In the genomic region with DNA sequence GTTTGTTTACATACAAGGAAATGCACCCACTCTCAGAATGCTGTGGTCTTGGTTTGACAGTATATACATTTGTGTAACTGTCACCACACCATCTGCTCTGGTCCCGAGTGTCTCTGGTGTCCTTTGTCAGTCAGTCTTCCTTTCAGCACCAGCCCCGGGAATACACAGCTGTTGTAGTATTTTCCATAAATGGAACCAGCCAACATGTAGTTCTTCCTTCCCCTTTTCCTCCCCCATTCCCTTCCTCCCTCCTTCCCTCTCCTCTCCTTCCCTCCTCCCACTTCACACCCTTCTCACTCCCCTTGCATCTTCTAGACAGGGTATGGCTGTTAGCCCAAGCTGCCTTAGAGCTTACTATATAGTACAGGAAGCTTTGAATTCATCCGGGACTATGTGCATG, we compare ENCODE assay signal across 28 mouse cellular contexts. TPM values are rescaled to one million over a fixed set of nuclear protein-coding genes. Genes with fewer than 3 reads are reported as not detected.
DNase-seq lines count a peak whose midpoint lies in the region; ATAC-seq and TF ChIP-seq lines count a peak whose summit lies in the region.
"Had no signal": no experiment of that assay in that cellular context is flagged by ENCODE, and none has a peak within 500 bp of the region (broad histone marks: within the 10 kb centered on the region; RNA-seq: fewer than 3 reads in every experiment).

No protein-coding gene starts in this region.

- 0 out of 2 replicates have a peak overlapping the region, but pooled peaks have one; percentile 36 for H3K27ac ChIP-seq in forebrain, embryonic 12.5 days
- H3K27ac ChIP-seq in forebrain, embryonic 11.5 days (ENCODE audit: low read depth, low read length), result no peak overlapping the region
- no peak overlapping the region for H3K27ac ChIP-seq in lung, embryonic 14.5 days (ENCODE audit: low read depth)
- H3K27ac ChIP-seq in forebrain, postnatal 0 days (ENCODE audit: low read depth, low read length), result no peak overlapping the region
- H3K27ac ChIP-seq: hindbrain, embryonic 14.5 days; layer of hippocampus, adult 2 months; left cerebral cortex, adult 2 months; limb, embryonic 12.5 days; liver, embryonic 15.5 days; midbrain, embryonic 13.5 days; neural tube, embryonic 15.5 days had no signal

- no peak for TF ChIP-seq CTCF in lung, embryonic 14.5 days (IDR thresholded peaks at IDR 0.05; ENCODE audit: low read depth)
- TF ChIP-seq CTCF in brain, embryonic 14.5 days (IDR thresholded peaks at IDR 0.05; ENCODE audit: borderline replicate concordance, extremely low read depth, insufficient read depth, insufficient read length), result no peak
- no peak for TF ChIP-seq CTCF in forebrain, postnatal 0 days (IDR thresholded peaks at IDR 0.05; ENCODE audit: low read depth)

- no peak for TF ChIP-seq POLR2A in brain, embryonic 14.5 days (IDR thresholded peaks at IDR 0.05; ENCODE audit: borderline replicate concordance, extremely low read depth, insufficient read depth, insufficient read length, poor library complexity, severe bottlenecking)

- H3K4me1 ChIP-seq in forebrain, embryonic 12.5 days, result peaks cover 30% of the 10 kb centered on the region
- H3K4me1 ChIP-seq in forebrain, embryonic 11.5 days (replicated peaks; ENCODE audit: control insufficient read depth, insufficient read depth, low read length), result no peaks in the 10 kb centered on the region
- no peaks in the 10 kb centered on the region; the same call in 1 of the 2 replicates for H3K4me1 ChIP-seq in lung, embryonic 14.5 days (ENCODE audit: insufficient read depth)
- no peaks in the 10 kb centered on the region for H3K4me1 ChIP-seq in forebrain, postnatal 0 days (ENCODE audit: insufficient read depth)
- H3K4me1 ChIP-seq: liver, embryonic 15.5 days had no signal

- no peak for ATAC-seq in forebrain, embryonic 12.5 days (ENCODE audit: low FRiP score)
- no peak for ATAC-seq in forebrain, embryonic 11.5 days (replicated peaks; ENCODE audit: low FRiP score)
- peak; percentile 83 for ATAC-seq in lung, embryonic 14.5 days (ENCODE audit: insufficient read depth)
- peak; percentile 48; the same call in 1 of the 2 replicates for ATAC-seq in forebrain, postnatal 0 days
- ATAC-seq: midbrain, embryonic 13.5 days had no signal

- 72% methylated on average over 3 of the region's 3 CpGs for WGBS in forebrain, embryonic 12.5 days
- WGBS in forebrain, embryonic 11.5 days, result 77% methylated on average over 3 of the region's 3 CpGs
- 45% methylated on average over 3 of the region's 3 CpGs for WGBS in lung, embryonic 14.5 days
- 56% methylated on average over 3 of the region's 3 CpGs for WGBS in forebrain, postnatal 0 days

- no peak overlapping the region for H3K9ac ChIP-seq in forebrain, embryonic 12.5 days
- H3K9ac ChIP-seq in forebrain, embryonic 11.5 days (ENCODE audit: low read length), result no peak overlapping the region
- no peak overlapping the region for H3K9ac ChIP-seq in lung, embryonic 14.5 days
- no peak overlapping the region for H3K9ac ChIP-seq in forebrain, postnatal 0 days
- H3K9ac ChIP-seq: hindbrain, embryonic 14.5 days; limb, embryonic 12.5 days; liver, embryonic 15.5 days; midbrain, embryonic 13.5 days; neural tube, embryonic 15.5 days had no signal

- H3K36me3 ChIP-seq in forebrain, embryonic 12.5 days (replicated peaks), result no peaks in the 10 kb centered on the region
- H3K36me3 ChIP-seq in forebrain, embryonic 11.5 days (ENCODE audit: control insufficient read depth, insufficient read depth, low read length), result no peaks in the 10 kb centered on the region
- no peaks in the 10 kb centered on the region for H3K36me3 ChIP-seq in lung, embryonic 14.5 days (ENCODE audit: insufficient read depth)
- no peaks in the 10 kb centered on the region; the same call in 1 of the 2 replicates for H3K36me3 ChIP-seq in forebrain, postnatal 0 days (ENCODE audit: insufficient read depth)
- H3K36me3 ChIP-seq: limb, embryonic 12.5 days; liver, embryonic 15.5 days; midbrain, embryonic 13.5 days; neural tube, embryonic 15.5 days had no signal

- no peak overlapping the region for H3K4me3 ChIP-seq in forebrain, embryonic 12.5 days (replicated peaks)
- no peak overlapping the region for H3K4me3 ChIP-seq in forebrain, embryonic 11.5 days (ENCODE audit: low read depth, low read length)
- no peak overlapping the region for H3K4me3 ChIP-seq in lung, embryonic 14.5 days (ENCODE audit: low read depth, low read length)
- no peak overlapping the region for H3K4me3 ChIP-seq in forebrain, postnatal 0 days (ENCODE audit: low read depth, low read length)
- H3K4me3 ChIP-seq: layer of hippocampus, adult 2 months; left cerebral cortex, adult 2 months; limb, embryonic 12.5 days; liver, embryonic 15.5 days; midbrain, embryonic 13.5 days; neural tube, embryonic 15.5 days had no signal

- H3K27me3 ChIP-seq in forebrain, embryonic 12.5 days, result no peaks in the 10 kb centered on the region
- H3K27me3 ChIP-seq in forebrain, embryonic 11.5 days (ENCODE audit: control insufficient read depth, insufficient read depth, low read length), result no peaks in the 10 kb centered on the region
- H3K27me3 ChIP-seq in lung, embryonic 14.5 days (ENCODE audit: insufficient read depth, low read length), result no peaks in the 10 kb centered on the region
- no peaks in the 10 kb centered on the region for H3K27me3 ChIP-seq in forebrain, postnatal 0 days (ENCODE audit: insufficient read depth, low read length)
- H3K27me3 ChIP-seq: liver, embryonic 15.5 days; midbrain, embryonic 13.5 days; neural tube, embryonic 15.5 days had no signal

- H3K4me2 ChIP-seq in forebrain, embryonic 12.5 days, result no peak overlapping the region
- no peak overlapping the region for H3K4me2 ChIP-seq in forebrain, embryonic 11.5 days (ENCODE audit: low read depth, low read length, severe bottlenecking)
- no peak overlapping the region for H3K4me2 ChIP-seq in lung, embryonic 14.5 days
- H3K4me2 ChIP-seq in forebrain, postnatal 0 days (ENCODE audit: low read depth), result no peak overlapping the region
- H3K4me2 ChIP-seq: heart, embryonic 11.5 days; hindbrain, embryonic 14.5 days; limb, embryonic 12.5 days; liver, embryonic 15.5 days; midbrain, embryonic 13.5 days; neural tube, embryonic 15.5 days had no signal

- no peak for DNase-seq in forebrain, embryonic 11.5 days (ENCODE audit: low spot score)
- DNase-seq in lung, embryonic 14.5 days, result peak; percentile 68
- no peak for DNase-seq in lung, postnatal 4 days
- peak; percentile 72 for DNase-seq in brain, embryonic 14.5 days (ENCODE audit: low read depth)
- no peak for DNase-seq in forebrain, postnatal 0 days
- no peak for DNase-seq in cerebellum, adult 9-10 months
- DNase-seq: adrenal gland, adult 8-10 months; cerebellum, adult 11 months; cerebellum, adult 9-11 months; gastrocnemius, postnatal 14 days; heart, adult 11 months; heart, postnatal 36 days; kidney, adult 2 months; kidney, postnatal 36 days; lung, postnatal 36 days; retina, postnatal 1 day; right cerebral cortex, postnatal 14 days; thymus, postnatal 4 days had no signal

- no peaks in the 10 kb centered on the region for H3K9me3 ChIP-seq in forebrain, embryonic 12.5 days
- H3K9me3 ChIP-seq in forebrain, embryonic 11.5 days (ENCODE audit: control insufficient read depth, low read length), result no peaks in the 10 kb centered on the region
- H3K9me3 ChIP-seq in lung, embryonic 14.5 days (ENCODE audit: low read depth, low read length), result no peaks in the 10 kb centered on the region
- no peaks in the 10 kb centered on the region for H3K9me3 ChIP-seq in forebrain, postnatal 0 days (ENCODE audit: low read length)
- H3K9me3 ChIP-seq: G1E; limb, embryonic 12.5 days; liver, embryonic 15.5 days; midbrain, embryonic 13.5 days; neural tube, embryonic 15.5 days had no signal

RNA-seq across cellular contexts. Expression of a gene that starts 35.5 kb away (rescaled TPM):
- polyA plus RNA-seq in forebrain, embryonic 12.5 days (2016; fragmentation: Nextera tagmentation; extraction: Ambion mirVana), result 126 and 130 TPM in 2 replicates
- 140 and 142 TPM in 2 replicates for polyA plus RNA-seq in forebrain, embryonic 11.5 days (2014; fragmentation: Nextera tagmentation; extraction: Ambion mirVana)
- polyA plus RNA-seq in lung, embryonic 14.5 days (2014; fragmentation: Nextera tagmentation; extraction: Ambion mirVana), result 94.9 and 101 TPM in 2 replicates
- polyA plus RNA-seq in brain, embryonic 14.5 days (2012; rRNA removed), result 107 and 119 TPM in 2 replicates
- 91.6 and 92.5 TPM in 2 replicates for total RNA-seq in forebrain, postnatal 0 days (2014; rRNA removed)
- polyA plus RNA-seq in forebrain, postnatal 0 days (2015; fragmentation: Nextera tagmentation; extraction: Ambion mirVana), result 99.8 and 108 TPM in 2 replicates

RNA-seq across cellular contexts. Expression of a gene that starts 36.0 kb away (rescaled TPM):
- polyA plus RNA-seq in forebrain, embryonic 12.5 days (2016; fragmentation: Nextera tagmentation; extraction: Ambion mirVana), result 7.2 and 7.6 TPM in 2 replicates
- polyA plus RNA-seq in forebrain, embryonic 11.5 days (2014; fragmentation: Nextera tagmentation; extraction: Ambion mirVana), result 5.7 and 7.2 TPM in 2 replicates
- 5.7 and 8.0 TPM in 2 replicates for polyA plus RNA-seq in lung, embryonic 14.5 days (2014; fragmentation: Nextera tagmentation; extraction: Ambion mirVana)
- 11.0 and 13.8 TPM in 2 replicates for polyA plus RNA-seq in brain, embryonic 14.5 days (2012; rRNA removed)
- 6.2 and 12.4 TPM in 2 replicates for total RNA-seq in forebrain, postnatal 0 days (2014; rRNA removed)
- 4.6 and 5.3 TPM in 2 replicates for polyA plus RNA-seq in forebrain, postnatal 0 days (2015; fragmentation: Nextera tagmentation; extraction: Ambion mirVana)

Comparison
In these comparisons a context has a peak if more than half of its experiments do, and no peak if none do; other contexts are left out.
1. ATAC-seq: peak in lung, embryonic 14.5 days (single experiment) and forebrain, postnatal 0 days (single experiment); none in forebrain, embryonic 12.5 days (single experiment) and forebrain, embryonic 11.5 days (single experiment).
2. DNase-seq: peak in lung, embryonic 14.5 days (single experiment) and brain, embryonic 14.5 days (single experiment); none in forebrain, embryonic 11.5 days (single experiment), lung, postnatal 4 days (0 of 2), forebrain, postnatal 0 days (single experiment) and cerebellum, adult 9-10 months (single experiment).